Mouse (Mus musculus) hindbrain, embryonic 15.5 days (tissue): Measurements from ENCODE around the gene Usp42. TPM values are rescaled to one million over a fixed set of nuclear protein-coding genes. Genes with fewer than 3 reads are reported as not detected.

ENCODE experiments used
- ATAC-seq: fragments of 200-750 bp; cut with Nextera tagmentation; 2 replicates; pipeline ENCODE4 v1.8.0; 2017; ENCODE audit warnings: low read depth, moderate number of reproducible peaks, moderate TSS enrichment; ENCODE audit not compliant: low FRiP score
- H3K27ac ChIP-seq: fragments of 300-500 bp; sonication (generic); replicated peaks from 2 replicates; pipeline ENCODE4 v1.5.1; 2015; ENCODE audit warnings: mild to moderate bottlenecking, inconsistent platforms
- H3K27me3 ChIP-seq: fragments of 300-500 bp; sonication (generic); 2 replicates; pipeline ENCODE4 v1.6.1; 2015; ENCODE audit warnings: control low read depth, inconsistent platforms
- H3K36me3 ChIP-seq: fragments of 300-500 bp; sonication (generic); 2 replicates; pipeline ENCODE4 v1.6.1; 2015; ENCODE audit warnings: control low read depth, inconsistent platforms
- H3K4me1 ChIP-seq: fragments of 300-500 bp; sonication (generic); replicated peaks from 2 replicates; pipeline ENCODE4 v1.6.1; 2015; ENCODE audit warnings: control low read depth, inconsistent platforms
- H3K4me2 ChIP-seq: fragments of 300-500 bp; sonication (generic); 2 replicates; pipeline ENCODE4 v1.6.1; 2015; ENCODE audit warnings: moderate library complexity, mild to moderate bottlenecking, inconsistent platforms
- H3K4me3 ChIP-seq: fragments of 300-500 bp; sonication (generic); 2 replicates; pipeline ENCODE4 v1.5.1; 2015; ENCODE audit warnings: mild to moderate bottlenecking, inconsistent platforms
- H3K9ac ChIP-seq: fragments of 300-500 bp; sonication (generic); 2 replicates; pipeline ENCODE4 v1.6.1; 2015; ENCODE audit warnings: inconsistent platforms
- H3K9me3 ChIP-seq: fragments of 300-500 bp; sonication (generic); 2 replicates; pipeline ENCODE4 v1.6.1; 2016; ENCODE audit warnings: control low read depth, inconsistent platforms
- WGBS: fragments of 180-500 bp; shearing (Covaris S2); methylation state at CpG from one replicate; pipeline ENCODE4 v1.1.7; 2015; 5-methylcytosine and 5-hydroxymethylcytosine counted together
- polyA plus RNA-seq: library from polyadenylated mRNA; unstranded; fragments of >200 nt; fragmentation: Nextera tagmentation; extraction: Ambion mirVana; gene quantifications from 2 replicates; pipeline ENCODE4 v1.2.1, GENCODE M21; 2015

Gene Usp42
- polyA plus RNA-seq, 1 experiment from 2014 or later: 28.1 TPM

GRCm38 (mm10) chr5:143684911-143685390 is 47.1 kb downstream of the Usp42 start:
- Histone ChIP-seq H3K27ac (no peak overlapping the region), H3K9me3 (no peaks in the 10 kb centered on the region), H3K27me3 (no peaks in the 10 kb centered on the region), H3K4me2 (no peak overlapping the region), H3K4me1 (no peaks in the 10 kb centered on the region), H3K4me3 (no peak overlapping the region), H3K9ac (no peak overlapping the region), H3K36me3 (peaks cover 13% of the 10 kb centered on the region; the same call in 1 of the 2 replicates)
- ATAC-seq: no peak
- WGBS: 70% methylated on average over 8 of the region's 8 CpGs

- Histone ChIP-seq H3K27me3 (no peaks in the 10 kb centered on the region), H3K27ac (no peak overlapping the region), H3K4me2 (no peak overlapping the region), H3K9me3 (no peaks in the 10 kb centered on the region), H3K4me1 (no peaks in the 10 kb centered on the region), H3K4me3 (no peak overlapping the region), H3K9ac (no peak overlapping the region), H3K36me3 (peaks cover 13% of the 10 kb centered on the region; the same call in 1 of the 2 replicates)
- WGBS: 67% methylated on average over 6 of the region's 6 CpGs
- ATAC-seq: no peak
Observed at GRCm38 (mm10) chr5:143683696-143684095, 48.4 kb downstream of the Usp42 start.

GRCm38 (mm10) chr5:143679654-143680053 is 52.4 kb downstream of the Usp42 start:
- Histone ChIP-seq H3K9me3 (no peaks in the 10 kb centered on the region), H3K27me3 (no peaks in the 10 kb centered on the region), H3K27ac (no peak overlapping the region), H3K4me1 (no peaks in the 10 kb centered on the region), H3K36me3 (no peaks in the 10 kb centered on the region), H3K9ac (no peak overlapping the region), H3K4me2 (no peak overlapping the region), H3K4me3 (no peak overlapping the region)
- ATAC-seq: no peak
- 79% methylated on average over 6 of the region's 6 CpGs for WGBS

- ATAC-seq: no peak
- WGBS: 81% methylated on average over 6 of the region's 6 CpGs
- no peaks in the 10 kb centered on the region for H3K36me3 ChIP-seq
Observed at GRCm38 (mm10) chr5:143678634-143679271, 53.3 kb downstream of the Usp42 start.

GRCm38 (mm10) chr5:143677363-143677762 is 54.7 kb downstream of the Usp42 start:
- 79% methylated on average over 4 of the region's 4 CpGs for WGBS
- no peaks in the 10 kb centered on the region for H3K9me3 ChIP-seq
- no peak overlapping the region for H3K9ac ChIP-seq

More at GRCm38 (mm10) chr5:143678634-143679271, 53.3 kb downstream of the Usp42 start:
- Histone ChIP-seq H3K4me2 (no peak overlapping the region), H3K9ac (no peak overlapping the region), H3K27ac (no peak overlapping the region), H3K4me1 (no peaks in the 10 kb centered on the region), H3K9me3 (no peaks in the 10 kb centered on the region), H3K4me3 (no peak overlapping the region), H3K27me3 (no peaks in the 10 kb centered on the region)

GRCm38 (mm10) chr5:143676218-143676985 is 55.7 kb downstream of the Usp42 start:
- ATAC-seq: no peak
- no peak overlapping the region for H3K4me3 ChIP-seq
- H3K36me3 ChIP-seq: no peaks in the 10 kb centered on the region
- H3K9me3 ChIP-seq: no peaks in the 10 kb centered on the region
- H3K9ac ChIP-seq: no peak overlapping the region
- H3K27ac ChIP-seq: no peak overlapping the region
- H3K4me2 ChIP-seq: no peak overlapping the region
- H3K27me3 ChIP-seq: no peaks in the 10 kb centered on the region
- 84% methylated on average over 5 of the region's 5 CpGs for WGBS
- no peaks in the 10 kb centered on the region for H3K4me1 ChIP-seq

More at GRCm38 (mm10) chr5:143677363-143677762, 54.7 kb downstream of the Usp42 start:
- no peak for ATAC-seq
- H3K36me3 ChIP-seq: no peaks in the 10 kb centered on the region
- H3K4me1 ChIP-seq: no peaks in the 10 kb centered on the region
- H3K4me2 ChIP-seq: no peak overlapping the region
- no peak overlapping the region for H3K4me3 ChIP-seq
- H3K27ac ChIP-seq: no peak overlapping the region
- no peaks in the 10 kb centered on the region for H3K27me3 ChIP-seq

GRCm38 (mm10) chr5:143674576-143674975 is 57.5 kb downstream of the Usp42 start:
- no peak overlapping the region for H3K27ac ChIP-seq
- ATAC-seq: no peak
- WGBS: 71% methylated on average over 5 of the region's 5 CpGs
- H3K36me3 ChIP-seq: no peaks in the 10 kb centered on the region
- no peak overlapping the region for H3K9ac ChIP-seq
- H3K27me3 ChIP-seq: no peaks in the 10 kb centered on the region
- no peak overlapping the region for H3K4me2 ChIP-seq
- no peak overlapping the region for H3K4me3 ChIP-seq
- H3K9me3 ChIP-seq: no peaks in the 10 kb centered on the region
- no peaks in the 10 kb centered on the region for H3K4me1 ChIP-seq

- Histone ChIP-seq H3K4me1 (0 out of 2 replicates have a peak, but pooled peaks cover 3% of the 10 kb centered on the region), H3K27ac (no peak overlapping the region), H3K27me3 (no peaks in the 10 kb centered on the region), H3K9ac (no peak overlapping the region), H3K9me3 (no peaks in the 10 kb centered on the region), H3K4me2 (no peak overlapping the region), H3K36me3 (no peaks in the 10 kb centered on the region), H3K4me3 (no peak overlapping the region)
- WGBS: 74% methylated on average over 6 of the region's 6 CpGs
- ATAC-seq: no peak
Observed at GRCm38 (mm10) chr5:143670740-143671415, 61.2 kb downstream of the Usp42 start.

GRCm38 (mm10) chr5:143669839-143670238 is 62.2 kb downstream of the Usp42 start:
- no peak overlapping the region for H3K4me3 ChIP-seq
- H3K4me2 ChIP-seq: no peak overlapping the region
- H3K9ac ChIP-seq: no peak overlapping the region
- H3K4me1 ChIP-seq: 0 out of 2 replicates have a peak, but pooled peaks cover 3% of the 10 kb centered on the region
- H3K27ac ChIP-seq: no peak overlapping the region; the same call in 1 of the 2 replicates
- ATAC-seq: no peak
- H3K36me3 ChIP-seq: no peaks in the 10 kb centered on the region
- no peaks in the 10 kb centered on the region for H3K27me3 ChIP-seq
- H3K9me3 ChIP-seq: no peaks in the 10 kb centered on the region
- WGBS: 76% methylated on average over 2 of the region's 2 CpGs

- Histone ChIP-seq H3K27me3 (no peaks in the 10 kb centered on the region), H3K4me3 (no peak overlapping the region), H3K4me2 (no peak overlapping the region), H3K27ac (no peak overlapping the region), H3K9ac (no peak overlapping the region), H3K4me1 (0 out of 2 replicates have a peak, but pooled peaks cover 3% of the 10 kb centered on the region), H3K9me3 (no peaks in the 10 kb centered on the region), H3K36me3 (no peaks in the 10 kb centered on the region)
- no peak for ATAC-seq
- WGBS: 51% methylated on average over 2 of the region's 2 CpGs
Observed at GRCm38 (mm10) chr5:143669393-143669792, 62.7 kb downstream of the Usp42 start.

- no peak overlapping the region for H3K4me2 ChIP-seq
- H3K9ac ChIP-seq: no peak overlapping the region
- H3K27me3 ChIP-seq: no peaks in the 10 kb centered on the region
- ATAC-seq: no peak
- no peak overlapping the region for H3K27ac ChIP-seq
- no peak overlapping the region for H3K4me3 ChIP-seq
- 56% methylated on average over 2 of the region's 2 CpGs for WGBS
- 0 out of 2 replicates have a peak, but pooled peaks cover 3% of the 10 kb centered on the region for H3K4me1 ChIP-seq
- H3K9me3 ChIP-seq: no peaks in the 10 kb centered on the region
- no peaks in the 10 kb centered on the region for H3K36me3 ChIP-seq
Observed at GRCm38 (mm10) chr5:143668884-143669283, 63.2 kb downstream of the Usp42 start.

- Histone ChIP-seq H3K9me3 (no peaks in the 10 kb centered on the region), H3K36me3 (no peaks in the 10 kb centered on the region), H3K4me3 (no peak overlapping the region), H3K4me1 (0 out of 2 replicates have a peak, but pooled peaks cover 3% of the 10 kb centered on the region), H3K27ac (no peak overlapping the region), H3K9ac (no peak overlapping the region), H3K27me3 (no peaks in the 10 kb centered on the region), H3K4me2 (no peak overlapping the region)
- ATAC-seq: no peak
- WGBS: 96% methylated on average over 1 of the region's 1 CpGs
Observed at GRCm38 (mm10) chr5:143666015-143666414, 66.1 kb downstream of the Usp42 start.
